Mouse (Mus musculus) layer of hippocampus, adult 9-10 months (tissue): ENCODE measurements around the gene Samm50.

Experiments
- DNase-seq: peaks from one replicate; pipeline ENCODE4 v3.0.0; 2022; ENCODE audit warnings: low spot score

Gene Samm50

DNA sequence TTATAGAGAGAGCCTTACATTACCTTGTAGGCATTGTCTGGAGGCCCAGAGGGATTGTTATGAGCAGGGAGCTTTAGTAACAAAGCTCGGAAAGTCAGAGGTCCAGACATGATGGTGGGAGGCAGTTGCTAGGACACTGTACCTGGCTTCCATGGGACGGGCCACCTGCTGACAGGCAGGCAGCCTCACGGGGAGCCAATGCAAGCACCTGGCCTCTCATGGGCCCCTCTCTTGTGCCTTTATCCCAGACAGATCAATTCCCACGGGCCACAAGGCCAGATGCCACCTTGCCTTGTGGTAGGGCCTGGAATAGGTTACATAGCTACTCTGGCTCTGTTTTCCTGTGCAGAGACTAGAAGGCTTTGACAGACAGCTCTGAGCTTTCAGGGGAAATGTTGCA, 19.5 kb downstream of the Samm50 start:
- DNase-seq: no peak

DNA sequence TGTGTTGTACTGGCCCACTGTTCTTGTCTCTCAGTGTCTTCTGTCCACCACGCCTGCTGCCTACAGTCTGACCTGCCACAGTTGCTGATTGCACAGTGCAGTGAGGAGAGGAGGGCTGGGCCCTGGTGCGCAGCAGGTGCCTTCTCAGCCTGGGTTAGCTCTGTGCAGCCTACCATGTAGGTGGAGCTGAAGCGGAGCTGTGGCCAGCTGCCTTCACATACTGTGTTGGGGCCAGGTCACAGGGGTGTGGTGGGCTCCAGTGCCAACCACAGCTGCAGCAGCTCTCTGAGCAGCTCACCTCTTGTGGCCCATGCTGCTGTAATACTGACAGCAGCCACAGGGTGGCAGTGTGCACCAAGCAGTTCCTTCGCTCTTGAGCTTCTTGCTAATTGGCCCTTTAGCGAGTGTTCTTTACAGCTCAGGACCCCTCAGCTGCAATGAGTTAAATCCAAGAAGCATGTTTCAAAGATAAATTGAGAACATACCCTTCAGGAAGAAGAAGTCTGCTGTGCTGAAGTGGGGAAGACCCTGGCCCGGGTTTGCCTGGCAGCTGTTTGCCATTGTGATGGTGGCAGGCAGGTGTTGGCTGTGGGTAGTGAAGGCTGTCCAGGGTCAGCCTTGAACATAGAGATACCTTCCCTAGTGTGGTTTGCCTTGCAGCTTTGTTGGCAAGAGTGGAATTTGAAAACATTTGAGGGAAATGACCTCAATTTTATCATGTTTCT, 20.2 kb downstream of the Samm50 start:
- peak; percentile 72 for DNase-seq

DNA sequence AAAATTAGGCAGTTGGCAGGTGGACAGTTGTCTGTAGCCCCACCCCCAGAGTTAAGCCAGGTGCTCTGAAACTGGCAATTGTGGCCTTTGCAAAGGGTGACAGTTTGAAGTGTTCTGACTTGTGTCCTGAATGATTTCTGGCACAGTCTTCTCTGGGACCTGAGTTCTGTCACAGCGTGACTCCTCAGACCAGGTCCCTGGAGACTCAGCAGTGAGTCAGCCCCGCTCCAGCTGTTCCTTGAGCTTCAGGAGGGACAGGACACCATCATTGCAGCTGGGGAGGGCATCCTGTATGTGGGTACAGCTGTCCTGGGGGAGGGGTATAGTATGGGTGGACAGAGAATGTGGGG, 20.7 kb downstream of the Samm50 start:
- no peak for DNase-seq

DNA sequence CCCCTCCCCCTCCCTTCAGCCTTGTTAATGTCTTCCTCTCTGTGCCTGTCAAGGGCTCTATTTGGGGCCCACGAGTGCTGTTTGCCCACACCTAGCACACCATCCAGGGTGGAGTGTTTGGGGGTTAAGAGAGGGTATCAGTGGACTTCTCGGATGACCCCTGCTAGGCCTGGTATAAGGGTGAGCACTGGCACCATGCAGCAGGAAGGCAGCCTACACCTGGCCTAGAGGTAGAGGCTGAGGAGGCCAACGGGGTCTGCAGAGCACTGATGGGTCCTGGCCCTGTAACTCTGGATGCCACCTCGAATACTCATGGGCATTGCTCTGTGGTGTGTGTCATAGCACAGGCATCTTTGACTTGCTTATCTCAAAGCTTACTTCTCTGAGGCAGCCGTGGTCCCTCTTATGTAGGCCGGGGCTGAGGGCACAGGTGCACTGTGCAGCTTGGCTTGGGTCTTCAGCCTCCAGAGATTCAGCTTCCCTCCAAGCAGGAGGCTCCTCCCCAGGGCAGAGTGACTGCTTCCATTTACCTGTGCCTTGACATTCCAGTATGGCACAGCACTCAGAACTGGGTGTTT, 21.2 kb downstream of the Samm50 start:
- no peak for DNase-seq

DNA sequence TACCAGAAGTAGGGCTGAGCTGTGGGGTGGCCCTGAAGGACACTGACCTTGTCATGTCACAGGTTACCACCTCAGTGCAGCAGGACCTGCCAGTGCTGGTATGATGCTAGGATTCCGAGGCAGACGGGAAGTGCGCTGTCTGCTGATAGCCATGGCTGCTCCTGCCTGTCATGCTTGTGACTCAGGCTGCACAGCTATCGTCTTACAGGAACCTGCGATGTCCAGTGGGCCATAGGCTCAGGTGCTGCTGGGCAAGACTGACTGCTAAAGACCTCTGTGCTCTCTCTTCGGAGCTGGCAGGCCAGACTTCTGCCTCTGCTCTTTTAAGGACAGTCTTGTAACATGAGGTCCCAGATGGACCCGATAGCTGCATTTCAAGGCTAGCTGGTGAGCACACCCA, 22.4 kb downstream of the Samm50 start:
- no peak for DNase-seq

DNA sequence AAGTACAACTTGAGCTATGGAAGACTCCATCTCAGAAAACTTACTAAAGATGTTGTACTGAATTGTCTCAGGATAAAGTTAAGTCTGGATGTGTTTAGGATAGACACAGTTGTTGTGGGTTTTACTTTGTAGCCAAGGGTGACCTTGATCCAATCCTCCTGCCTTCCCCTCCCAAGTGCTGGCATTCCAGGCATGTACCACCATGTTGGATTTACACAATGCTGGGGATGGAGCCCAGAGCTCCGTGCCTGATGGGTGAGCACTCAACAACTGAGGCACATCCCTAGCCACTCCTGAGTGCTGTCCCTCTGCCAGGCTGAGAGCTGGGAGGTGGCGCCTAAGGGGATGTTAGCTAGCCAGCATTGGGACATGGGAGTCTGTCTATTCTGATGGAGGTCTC, 23.2 kb downstream of the Samm50 start:
- no peak for DNase-seq

DNA sequence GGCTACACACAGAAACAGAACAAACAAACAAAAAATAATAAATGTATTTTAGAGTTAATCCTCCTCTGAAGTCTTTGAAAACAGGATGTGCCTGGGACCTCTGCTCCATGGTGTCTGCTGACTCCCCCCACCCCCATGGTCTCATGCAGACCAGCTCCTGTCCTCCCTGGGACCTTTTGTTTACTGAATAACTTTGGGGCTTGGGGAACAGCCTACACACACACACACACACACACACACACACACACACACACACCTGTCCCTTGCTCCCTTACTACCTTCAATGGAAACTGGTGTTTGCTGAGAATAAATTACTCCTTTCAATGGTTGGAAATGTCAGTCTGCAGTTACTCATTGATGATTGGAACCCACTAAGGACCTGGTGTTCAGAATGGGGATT, 24.0 kb downstream of the Samm50 start:
- no peak for DNase-seq

DNA sequence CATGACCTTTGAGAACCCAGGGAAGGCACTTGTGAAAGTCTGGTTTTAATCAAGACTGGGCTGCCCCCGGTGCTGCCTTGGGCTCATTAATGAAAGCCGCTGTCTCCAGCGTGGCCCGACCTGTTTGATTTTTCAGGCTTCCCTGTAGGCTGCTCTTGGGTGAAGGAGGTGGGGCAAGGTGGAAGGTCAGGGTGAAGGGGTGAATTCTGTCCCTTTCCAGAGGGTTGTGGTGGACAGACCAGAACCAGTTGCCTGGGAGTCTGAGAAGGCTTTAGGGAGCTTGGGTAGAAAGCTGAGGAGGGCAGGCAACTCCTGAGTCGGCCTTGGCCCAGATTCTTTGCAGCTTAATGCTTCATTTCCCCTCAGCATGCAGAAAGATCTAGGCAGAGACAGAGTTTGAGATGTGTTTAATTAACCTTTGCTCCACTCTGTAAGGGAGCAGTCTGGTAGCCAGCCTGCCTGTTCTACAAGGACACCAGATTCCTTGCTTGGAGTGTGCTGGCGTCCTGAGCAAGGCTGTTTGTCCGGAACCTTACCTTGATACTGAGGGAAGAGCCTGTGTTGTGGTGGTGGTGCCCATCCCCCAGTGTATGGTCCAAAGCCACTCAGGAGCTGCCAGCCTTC, 24.5 kb downstream of the Samm50 start:
- no peak for DNase-seq

DNA sequence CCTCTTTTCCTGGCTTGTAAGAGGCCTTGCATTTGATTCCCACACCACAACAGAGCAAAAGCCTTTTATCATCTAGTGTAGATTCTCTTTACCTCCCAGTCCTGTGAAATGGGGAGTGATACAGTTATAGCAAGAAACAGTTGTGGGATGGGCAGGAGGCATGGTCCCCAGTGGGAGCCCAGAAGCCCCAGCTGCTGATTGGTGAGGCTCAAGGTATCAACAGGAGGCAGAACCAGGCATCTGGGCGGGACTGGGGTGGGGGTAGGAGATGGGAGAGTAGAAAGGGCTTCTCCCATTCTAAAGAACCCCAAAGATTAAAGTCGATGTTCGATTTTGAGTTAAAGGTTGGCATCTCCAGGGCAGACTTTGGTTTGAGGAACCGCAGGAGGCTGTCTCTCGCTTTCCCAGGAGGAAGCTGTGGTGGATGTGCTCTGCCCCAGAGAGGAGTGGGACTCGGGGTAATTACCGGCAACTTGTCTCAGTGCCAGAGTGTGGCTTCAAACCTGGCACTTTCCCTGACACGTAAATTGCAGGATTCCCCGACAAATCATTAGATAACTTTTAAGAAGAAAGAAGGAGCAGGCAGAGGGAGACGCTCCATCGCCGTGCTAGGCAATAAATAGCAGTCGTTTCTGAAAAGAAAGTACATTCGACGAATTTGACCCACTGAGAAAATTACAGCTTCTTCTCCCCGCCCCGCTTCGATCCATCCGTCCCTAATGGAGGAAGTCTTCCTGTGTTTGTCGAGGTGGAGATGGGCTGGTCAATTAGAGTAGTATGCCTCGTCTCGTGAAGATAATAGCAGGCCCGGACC, 26.1 kb downstream of the Samm50 start:
- no peak for DNase-seq

DNA sequence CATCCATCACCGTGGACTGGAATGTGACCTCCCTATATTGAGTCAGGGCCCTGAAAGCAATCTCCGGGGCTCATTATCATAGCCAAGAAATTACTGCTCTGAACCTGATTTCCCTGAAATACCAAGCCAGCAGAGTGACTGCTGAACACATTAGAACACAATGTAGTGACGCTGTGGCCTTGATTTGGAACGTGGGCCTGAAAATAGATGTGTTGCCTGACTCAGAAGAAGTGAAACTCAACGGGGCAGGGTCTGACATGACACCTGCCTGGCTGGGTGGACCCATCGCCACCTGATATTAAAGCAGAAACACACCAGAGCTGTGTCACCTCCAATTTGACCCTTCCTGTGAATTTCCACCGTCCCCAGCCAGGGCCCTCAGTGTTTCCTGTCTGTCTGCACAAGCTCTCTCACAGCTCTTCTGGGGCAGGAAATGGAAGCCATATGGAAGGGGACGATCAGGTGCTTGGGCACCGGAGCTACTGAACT, 26.8 kb downstream of the Samm50 start:
- DNase-seq: no peak

DNA sequence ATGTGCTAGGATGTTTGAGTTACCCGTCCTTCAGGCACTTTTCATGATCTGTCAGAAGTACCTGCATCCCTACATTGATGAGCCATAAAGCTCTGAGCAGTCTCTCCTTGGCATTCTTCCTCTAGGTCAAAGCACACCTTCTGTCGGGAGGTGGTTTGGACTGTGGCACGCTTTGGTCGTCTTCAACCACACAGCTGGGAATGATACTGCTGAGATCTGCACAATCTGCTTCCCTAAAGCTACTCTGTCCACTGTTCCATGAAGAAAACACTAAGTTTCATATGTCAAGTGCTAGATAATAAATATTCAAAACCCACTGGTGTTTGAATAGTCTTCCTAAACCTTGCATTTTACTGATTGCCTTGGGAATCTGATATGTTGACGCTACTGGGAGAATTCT, 29.5 kb downstream of the Samm50 start:
- no peak for DNase-seq

DNA sequence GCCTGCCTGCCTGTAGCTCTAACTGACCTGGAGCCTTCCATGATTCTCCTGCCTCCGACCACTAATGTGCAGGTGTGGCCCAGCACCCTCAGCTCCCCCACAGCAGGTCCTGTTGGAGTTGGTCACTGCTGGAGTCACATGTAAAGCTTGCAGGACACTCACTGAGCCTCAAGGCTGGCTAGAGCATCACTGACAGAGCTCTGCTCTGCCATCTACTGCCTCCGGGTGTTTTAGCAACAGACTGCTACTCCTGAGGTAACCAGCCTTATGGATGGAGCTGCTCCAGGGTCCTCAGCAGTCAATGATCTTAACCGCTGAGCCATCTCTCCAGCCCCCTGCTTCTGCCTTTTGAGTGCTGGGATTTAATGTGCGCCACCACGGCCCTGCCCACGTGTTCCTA, 31.4 kb downstream of the Samm50 start:
- no peak for DNase-seq

DNA sequence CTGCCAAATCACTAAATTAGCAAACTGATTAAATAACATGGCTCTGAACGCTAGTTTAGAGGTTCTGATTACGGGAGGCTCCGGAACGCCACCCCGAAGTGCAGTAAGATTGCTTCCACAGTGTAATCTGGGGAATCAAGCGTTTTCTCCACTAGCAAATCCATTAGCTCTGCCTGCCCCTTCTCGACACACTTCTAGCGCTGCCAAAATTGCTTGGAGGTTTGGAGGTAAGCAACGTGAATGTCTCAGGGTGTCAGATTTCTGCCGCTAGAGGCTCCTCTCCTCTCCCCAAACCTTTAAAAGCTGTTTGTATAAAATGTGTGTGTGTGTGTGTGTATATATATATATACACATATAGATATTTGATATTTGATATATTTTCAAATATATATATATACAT, 32.7 kb downstream of the Samm50 start:
- DNase-seq: no peak

DNA sequence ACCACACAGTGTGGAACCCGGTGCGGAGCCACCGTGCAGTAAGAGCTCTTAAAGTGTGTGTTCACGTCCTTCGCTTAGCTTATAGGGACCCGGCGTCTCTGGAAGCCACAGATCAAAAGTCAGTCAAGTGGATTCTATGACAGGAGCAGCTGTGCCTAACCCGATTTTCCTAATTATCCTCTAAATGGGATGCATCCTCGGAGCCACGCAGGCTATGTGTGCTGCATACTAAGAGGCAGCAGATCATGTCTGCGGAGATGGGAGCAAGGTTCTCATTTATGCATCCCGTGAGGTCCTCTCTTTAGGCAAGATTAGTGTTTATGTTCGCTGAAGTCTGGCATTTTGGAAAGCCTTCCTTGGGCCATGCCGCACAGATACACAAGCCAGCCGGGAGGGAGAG, 34.9 kb downstream of the Samm50 start:
- DNase-seq: no peak

DNA sequence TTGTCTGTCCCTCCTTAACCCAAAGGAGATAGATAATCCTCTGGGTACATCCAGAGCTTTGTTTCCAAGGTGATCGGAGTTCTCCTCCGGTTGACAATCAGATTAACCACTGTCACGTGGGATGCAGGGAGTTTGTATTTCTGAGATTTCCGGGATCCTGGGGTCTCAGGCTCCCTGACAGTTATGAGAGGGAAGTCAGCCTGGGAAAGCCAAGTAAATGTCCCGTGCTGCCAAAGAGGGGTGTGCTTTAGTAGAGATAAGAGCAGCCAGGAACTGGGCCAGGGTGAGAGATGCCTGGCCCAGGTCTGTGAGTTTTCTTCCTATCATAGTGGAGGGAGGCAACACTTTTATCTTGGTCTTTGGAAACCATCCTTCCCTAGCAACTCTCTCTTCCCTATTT, 38.6 kb downstream of the Samm50 start:
- no peak for DNase-seq

DNA sequence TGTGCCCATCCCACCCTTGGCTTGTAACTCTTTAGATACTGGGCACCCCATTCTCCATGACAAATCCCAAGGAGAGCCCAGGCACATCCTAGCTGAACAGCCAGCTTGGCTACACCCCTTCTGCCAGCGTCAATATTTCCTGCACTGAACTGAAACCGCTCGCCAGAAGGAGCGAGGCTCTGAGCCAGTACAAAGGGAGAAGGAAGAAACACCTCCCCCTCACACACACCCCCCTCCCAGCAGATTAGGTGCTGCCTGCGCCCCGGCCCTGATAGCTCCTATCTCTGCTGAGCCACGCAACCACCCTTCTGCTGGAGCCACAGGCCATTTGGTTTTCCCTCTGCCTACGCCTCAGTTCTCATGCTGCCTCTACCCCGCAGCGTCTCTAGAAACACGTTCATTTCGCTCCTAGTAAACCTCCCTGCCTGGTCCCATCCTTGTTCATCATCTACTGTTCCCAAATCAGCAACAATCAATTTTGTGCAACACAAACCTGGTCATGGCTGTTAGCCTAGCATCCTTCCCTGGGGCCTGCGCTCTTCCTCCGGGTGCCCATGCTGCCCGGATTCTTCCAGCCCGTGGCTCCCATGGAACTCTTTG, 39.2 kb downstream of the Samm50 start:
- DNase-seq: no peak

DNA sequence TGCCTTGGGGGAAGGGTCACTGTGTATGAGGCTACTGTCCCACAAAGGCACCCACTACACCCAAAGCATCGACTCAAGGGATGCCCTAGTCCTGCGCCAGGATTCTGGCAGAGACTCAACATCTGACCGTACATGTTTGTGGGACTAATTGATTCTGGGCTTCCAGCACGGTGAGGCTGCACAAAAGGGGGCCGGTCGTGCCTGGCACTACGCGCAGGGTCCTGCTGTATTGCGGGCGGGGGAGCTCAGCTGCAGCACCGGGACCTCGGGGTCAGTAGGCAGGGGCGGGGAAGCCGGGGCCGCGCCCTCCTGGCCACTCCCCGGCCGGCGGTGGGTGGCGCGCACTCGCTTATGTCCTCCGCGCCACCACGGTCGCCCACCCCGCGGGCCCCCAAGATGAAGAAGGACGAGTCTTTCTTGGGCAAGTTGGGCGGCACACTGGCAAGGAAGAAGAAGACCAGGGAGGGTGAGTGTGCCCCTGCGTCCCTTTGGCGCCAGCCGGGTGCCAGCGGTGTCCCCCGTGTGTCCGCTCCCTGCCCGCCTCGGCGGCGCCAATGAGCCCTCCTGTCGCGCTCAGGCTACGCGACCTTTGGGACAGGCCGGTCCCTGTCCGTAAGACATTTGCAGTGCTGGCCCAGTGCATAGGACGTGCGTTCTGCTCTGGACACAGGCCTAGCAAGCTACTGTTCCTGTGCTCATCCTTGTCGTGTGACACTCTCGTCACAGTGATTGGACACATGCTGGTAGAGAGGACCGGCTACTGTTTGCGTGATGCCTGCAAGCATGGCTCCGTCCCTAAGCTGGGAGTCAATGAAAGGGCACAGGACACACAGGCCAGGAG, 39.9 kb downstream of the Samm50 start, which contains the start of gene Parvb:
Parvb (plus strand) TSS at position 323 of the 841 bp plus-strand sequence.
- DNase-seq: no peak

DNA sequence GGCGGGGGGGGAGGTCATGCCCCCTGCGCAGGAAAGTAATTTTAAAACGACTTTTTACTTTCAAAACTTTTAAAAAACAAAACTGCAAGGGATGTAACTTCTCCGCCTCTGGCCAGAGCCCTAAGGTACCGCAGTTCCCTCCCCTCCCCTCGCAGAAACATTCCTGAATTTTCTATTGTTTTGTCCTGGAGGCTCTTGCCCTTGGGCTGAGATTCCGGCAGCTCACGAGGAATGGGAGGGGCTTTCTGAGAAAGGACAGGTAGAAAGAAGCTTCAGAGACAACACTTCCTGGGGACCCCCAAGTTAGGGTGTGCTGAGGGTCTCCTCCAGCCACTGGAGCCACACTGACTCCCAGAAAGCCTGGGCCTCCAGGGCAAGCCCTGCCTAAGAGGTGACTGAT, 40.6 kb downstream of the Samm50 start:
- no peak for DNase-seq

DNA sequence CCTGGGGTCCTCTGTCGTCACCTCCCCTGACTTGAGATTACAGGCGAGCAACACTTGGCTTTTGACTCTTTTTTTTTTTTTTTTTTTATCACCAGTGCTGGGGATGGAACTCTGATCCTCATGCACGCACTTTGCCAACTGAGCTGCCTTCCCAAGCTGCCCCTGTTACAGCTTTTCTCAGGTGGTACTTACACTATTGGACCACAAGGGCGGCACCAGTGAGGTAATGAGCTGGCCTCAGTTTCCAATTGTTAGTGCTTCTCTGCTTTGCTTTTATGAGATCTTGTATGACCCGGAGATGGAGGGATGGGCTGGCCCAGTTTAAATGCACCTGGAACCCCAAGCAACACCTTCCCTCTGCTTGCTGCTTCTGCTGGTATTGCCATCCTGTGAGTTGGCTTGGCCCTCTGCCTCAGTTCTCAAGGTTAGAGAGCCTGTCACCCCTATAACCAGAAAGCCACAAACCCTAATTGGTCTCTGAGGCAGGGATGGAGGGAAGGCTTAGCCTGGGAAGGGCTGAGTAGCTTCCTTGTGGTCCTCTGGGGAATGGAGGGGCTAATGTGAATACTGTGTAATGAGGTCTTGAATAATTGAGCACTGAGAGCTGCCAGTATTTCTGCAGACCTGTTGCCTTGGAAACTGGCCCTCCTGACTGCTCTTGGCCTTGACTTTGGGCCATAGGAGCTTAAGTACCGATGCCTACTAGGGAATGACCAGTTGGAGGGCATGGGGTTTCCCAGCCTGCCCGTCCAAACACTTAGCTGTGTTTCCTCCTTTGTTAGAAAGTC, 42.9 kb downstream of the Samm50 start:
- DNase-seq: no peak

DNA sequence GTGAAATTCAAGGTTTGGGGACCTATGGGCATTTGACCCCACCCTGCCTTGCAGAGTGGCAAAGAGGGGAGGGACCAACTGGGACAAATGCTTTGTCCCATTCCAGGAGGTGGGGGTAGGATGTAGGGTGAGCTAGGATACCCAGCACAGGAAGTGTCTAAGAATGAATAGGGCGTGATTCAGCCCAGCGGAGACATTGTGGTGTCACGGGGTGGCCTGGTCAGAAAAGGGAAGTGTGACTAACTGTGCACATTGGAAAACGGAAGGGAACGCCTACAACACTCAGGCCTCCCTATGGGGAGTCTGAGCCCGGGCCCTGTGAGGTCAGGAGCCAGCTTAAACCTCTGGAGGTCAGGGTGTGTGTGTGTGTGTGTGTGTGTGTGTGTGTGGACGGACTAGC, 43.6 kb downstream of the Samm50 start:
- DNase-seq: no peak

DNA sequence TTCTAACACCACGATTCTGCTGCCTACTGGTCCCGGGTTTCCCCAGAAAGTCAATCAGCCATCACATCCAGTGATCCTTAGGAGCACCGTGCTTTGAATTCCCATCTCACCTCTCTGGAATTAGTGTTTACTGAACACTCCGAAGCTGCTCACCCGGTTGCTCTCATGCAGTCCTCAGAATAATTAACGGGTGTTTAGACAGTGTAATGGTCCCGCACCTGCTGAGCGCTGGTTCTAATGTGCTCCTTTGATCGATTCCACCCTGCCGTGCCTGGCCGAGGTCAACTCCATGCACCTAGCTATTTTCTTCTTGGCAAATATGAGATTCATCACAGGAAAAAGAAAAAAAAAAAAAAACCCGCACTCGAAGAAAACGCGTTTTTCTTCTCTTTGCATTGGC, 46.5 kb downstream of the Samm50 start:
- no peak for DNase-seq
